18 mouse cellular contexts compared by ENCODE assay signal in the genomic region with DNA sequence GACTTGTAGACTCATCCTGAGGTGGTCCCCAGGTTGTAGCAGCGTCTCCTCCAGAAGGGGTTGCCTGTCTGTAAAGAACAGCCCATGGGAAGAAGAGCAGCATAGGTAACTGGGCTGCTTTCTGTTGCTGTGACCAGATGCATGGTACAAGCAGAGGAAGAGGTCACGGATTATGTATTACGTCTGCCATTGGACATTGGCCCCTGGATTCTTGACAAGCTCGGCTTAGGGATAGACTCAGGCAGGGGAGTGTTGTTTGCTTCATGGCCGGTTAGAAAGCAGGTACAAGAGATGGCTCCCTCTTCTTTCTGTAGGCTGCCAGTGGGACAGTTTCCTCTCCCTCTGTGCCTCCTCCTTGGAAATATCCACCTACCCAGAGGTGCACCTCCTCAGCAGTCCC.
DNase-seq lines count a peak whose midpoint lies in the region; ATAC-seq lines count a peak whose summit lies in the region.
"Had no signal": no experiment of that assay in that cellular context is flagged by ENCODE, and none has a peak within 500 bp of the region (broad histone marks: within the 10 kb centered on the region; RNA-seq: fewer than 3 reads in every experiment).

No protein-coding gene starts in this region.

- ATAC-seq in heart, embryonic 13.5 days (ENCODE audit: extremely low read depth, insufficient number of reproducible peaks, low FRiP score, low TSS enrichment) = no peak
- no peak for ATAC-seq in liver, embryonic 15.5 days (ENCODE audit: insufficient read depth)
- ATAC-seq in stomach, embryonic 16.5 days (ENCODE audit: insufficient read depth, low FRiP score) = no peak
- ATAC-seq: forebrain, postnatal 0 days had no signal

- DNase-seq in heart, postnatal 10 days = no peak
- no peak for DNase-seq in liver
- peak; percentile 61 for DNase-seq in kidney, postnatal 14 days
- DNase-seq in adrenal gland, adult 8-10 months = no peak
- DNase-seq in forebrain, embryonic 10.5 days (ENCODE audit: extremely low spot score, low spot score) = no peak
- DNase-seq: adrenal gland, postnatal 25 days; cerebellum, adult 2 months; forebrain, postnatal 0 days; lung, embryonic 14.5 days; spleen, adult 18-20 months; thymus, postnatal 14 days had no signal

- intact Hi-C loops in heart, postnatal 10 days (cut with DNase I) = no loop called here

- H3K9me3 ChIP-seq in heart, embryonic 13.5 days = no peaks in the 10 kb centered on the region
- H3K9me3 ChIP-seq in liver, embryonic 15.5 days (replicated peaks) = no peaks in the 10 kb centered on the region
- H3K9me3 ChIP-seq in stomach, embryonic 16.5 days (replicated peaks; ENCODE audit: control insufficient read depth, low read length) = no peaks in the 10 kb centered on the region
- no peaks in the 10 kb centered on the region for H3K9me3 ChIP-seq in forebrain, embryonic 10.5 days
- H3K9me3 ChIP-seq: hindbrain, embryonic 10.5 days; midbrain, embryonic 12.5 days had no signal

- peaks cover 4% of the 10 kb centered on the region; the same call in 1 of the 2 replicates for H3K36me3 ChIP-seq in heart, embryonic 13.5 days
- H3K36me3 ChIP-seq in liver, embryonic 15.5 days (replicated peaks) = no peaks in the 10 kb centered on the region
- H3K36me3 ChIP-seq in stomach, embryonic 16.5 days (ENCODE audit: control insufficient read depth, insufficient read depth, low read length) = no peaks in the 10 kb centered on the region
- H3K36me3 ChIP-seq in forebrain, embryonic 10.5 days (replicated peaks) = peaks cover 9% of the 10 kb centered on the region
- H3K36me3 ChIP-seq: midbrain, embryonic 12.5 days had no signal

- H3K4me2 ChIP-seq in heart, embryonic 13.5 days = no peak overlapping the region
- H3K4me2 ChIP-seq in liver, embryonic 15.5 days = no peak overlapping the region
- H3K4me2 ChIP-seq in stomach, embryonic 16.5 days (ENCODE audit: low read depth, low read length) = no peak overlapping the region
- H3K4me2 ChIP-seq: lung, embryonic 14.5 days; midbrain, embryonic 12.5 days had no signal

- no peak overlapping the region for H3K4me3 ChIP-seq in heart, embryonic 13.5 days
- no peak overlapping the region for H3K4me3 ChIP-seq in liver, embryonic 15.5 days (replicated peaks)
- H3K4me3 ChIP-seq in stomach, embryonic 16.5 days (replicated peaks; ENCODE audit: low read length) = no peak overlapping the region
- no peak overlapping the region for H3K4me3 ChIP-seq in forebrain, embryonic 10.5 days
- H3K4me3 ChIP-seq: hindbrain, embryonic 10.5 days; layer of hippocampus, adult 2 months; midbrain, embryonic 12.5 days had no signal

- WGBS in heart, embryonic 13.5 days = 79% methylated on average over 5 of the region's 5 CpGs
- WGBS in liver, embryonic 15.5 days (ENCODE audit: insufficient replicate concordance) = 56% methylated on average over 5 of the region's 5 CpGs
- 69% methylated on average over 5 of the region's 5 CpGs for WGBS in stomach, embryonic 16.5 days
- WGBS in forebrain, embryonic 10.5 days = 87% methylated on average over 5 of the region's 5 CpGs

- H3K4me1 ChIP-seq in heart, embryonic 13.5 days = peaks cover 100% of the 10 kb centered on the region
- peaks cover 44% of the 10 kb centered on the region for H3K4me1 ChIP-seq in liver, embryonic 15.5 days (replicated peaks)
- peaks cover 75% of the 10 kb centered on the region for H3K4me1 ChIP-seq in stomach, embryonic 16.5 days (ENCODE audit: control insufficient read depth, insufficient read depth, low read length)
- H3K4me1 ChIP-seq in forebrain, embryonic 10.5 days = peaks cover 95% of the 10 kb centered on the region

- 0 out of 2 replicates have a peak overlapping the region, but pooled peaks have one; percentile 28 for H3K9ac ChIP-seq in heart, embryonic 13.5 days
- H3K9ac ChIP-seq in liver, embryonic 15.5 days = no peak overlapping the region
- no peak overlapping the region for H3K9ac ChIP-seq in stomach, embryonic 16.5 days (ENCODE audit: low read length)
- H3K9ac ChIP-seq: forebrain, postnatal 0 days; lung, embryonic 14.5 days; midbrain, embryonic 12.5 days had no signal

- peak overlapping the region; percentile 58 for H3K27ac ChIP-seq in heart, embryonic 13.5 days (replicated peaks)
- H3K27ac ChIP-seq in liver, embryonic 15.5 days (replicated peaks) = 0 out of 2 replicates have a peak overlapping the region, but pooled peaks have one; percentile 14
- H3K27ac ChIP-seq in stomach, embryonic 16.5 days (ENCODE audit: low read length) = peak overlapping the region; percentile 92
- H3K27ac ChIP-seq in forebrain, embryonic 10.5 days = no peak overlapping the region
- H3K27ac ChIP-seq: hindbrain, embryonic 10.5 days; layer of hippocampus, adult 2 months; macrophage; midbrain, embryonic 12.5 days had no signal

- no peaks in the 10 kb centered on the region for H3K27me3 ChIP-seq in heart, embryonic 13.5 days (replicated peaks)
- no peaks in the 10 kb centered on the region for H3K27me3 ChIP-seq in liver, embryonic 15.5 days
- H3K27me3 ChIP-seq in stomach, embryonic 16.5 days (ENCODE audit: control insufficient read depth, insufficient read depth, low read length) = no peaks in the 10 kb centered on the region
- H3K27me3 ChIP-seq in forebrain, embryonic 10.5 days (ENCODE audit: poor library complexity, severe bottlenecking) = no peaks in the 10 kb centered on the region
